Mouse (Mus musculus) gastrocnemius, postnatal 14 days (tissue): ENCODE results near the gene Slc6a12. TPM values are rescaled to one million over a fixed set of nuclear protein-coding genes. Genes with fewer than 3 reads are reported as not detected.

Source experiments
- DNase-seq: peaks from one replicate; pipeline ENCODE4 v3.0.0; 2021; ENCODE audit warnings: mixed read lengths
- intact Hi-C: fragments of 180-260 bp; cut with DNase I; formaldehyde crosslinking; loops from one replicate; pipeline ENCODE4 v1.15.1; 2025; ENCODE audit warnings: low total_unique reads
- microRNA-seq, 2 experiments: library from miRNA; unstranded; fragments of <30 nt; microRNA quantifications; one replicate each; pipeline ENCODE4 v1.2.0; 2021
- total RNA-seq, 2 experiments: library from RNA; stranded (reverse); gene quantifications; 2 replicates each; pipeline ENCODE4 v1.2.3; 2021

The Slc6a12 gene
- total RNA-seq, 2 experiments from 2014 or later = 0.29 to 0.69 TPM

- intact Hi-C loops = no loop called here
- DNase-seq = no peak
Measured at GRCm38 (mm10) chr6:121401140-121401539, 58.3 kb downstream of the Slc6a12 start.

GRCm38 (mm10) chr6:121401826-121402660, 59.2 kb downstream of the Slc6a12 start:
- no peak for DNase-seq
- intact Hi-C loops = no loop called here

GRCm38 (mm10) chr6:121402661-121403244, 59.9 kb downstream of the Slc6a12 start:
- DNase-seq = no peak
- intact Hi-C loops = no loop called here

GRCm38 (mm10) chr6:121405311-121405710, 62.4 kb downstream of the Slc6a12 start:
- intact Hi-C loops = no loop called here
- DNase-seq = no peak

DNA sequence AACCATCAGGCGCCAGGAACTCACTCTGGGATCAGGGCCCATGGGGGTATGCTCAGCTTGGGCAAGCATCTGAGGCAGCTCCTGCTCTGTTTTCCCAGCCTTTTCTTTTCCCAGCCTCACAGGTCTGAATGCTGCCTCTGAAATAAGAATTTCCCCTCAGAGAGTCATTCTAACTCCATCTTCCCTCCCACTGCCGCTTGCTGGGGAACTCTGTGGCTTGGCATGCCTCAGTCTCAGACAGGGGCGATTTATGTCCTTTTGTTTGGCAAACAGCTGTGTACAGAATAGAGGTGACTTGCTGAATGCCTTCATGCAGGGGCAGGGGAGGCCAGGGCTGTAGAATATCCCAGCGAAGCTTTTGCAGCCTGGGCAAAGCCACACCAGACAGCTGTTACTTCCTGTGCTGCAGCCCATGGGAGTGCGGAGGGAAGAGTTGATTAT, 64.7 kb downstream of the Slc6a12 start:
- peak; percentile 21 for DNase-seq
- intact Hi-C loops = no loop called here

DNA sequence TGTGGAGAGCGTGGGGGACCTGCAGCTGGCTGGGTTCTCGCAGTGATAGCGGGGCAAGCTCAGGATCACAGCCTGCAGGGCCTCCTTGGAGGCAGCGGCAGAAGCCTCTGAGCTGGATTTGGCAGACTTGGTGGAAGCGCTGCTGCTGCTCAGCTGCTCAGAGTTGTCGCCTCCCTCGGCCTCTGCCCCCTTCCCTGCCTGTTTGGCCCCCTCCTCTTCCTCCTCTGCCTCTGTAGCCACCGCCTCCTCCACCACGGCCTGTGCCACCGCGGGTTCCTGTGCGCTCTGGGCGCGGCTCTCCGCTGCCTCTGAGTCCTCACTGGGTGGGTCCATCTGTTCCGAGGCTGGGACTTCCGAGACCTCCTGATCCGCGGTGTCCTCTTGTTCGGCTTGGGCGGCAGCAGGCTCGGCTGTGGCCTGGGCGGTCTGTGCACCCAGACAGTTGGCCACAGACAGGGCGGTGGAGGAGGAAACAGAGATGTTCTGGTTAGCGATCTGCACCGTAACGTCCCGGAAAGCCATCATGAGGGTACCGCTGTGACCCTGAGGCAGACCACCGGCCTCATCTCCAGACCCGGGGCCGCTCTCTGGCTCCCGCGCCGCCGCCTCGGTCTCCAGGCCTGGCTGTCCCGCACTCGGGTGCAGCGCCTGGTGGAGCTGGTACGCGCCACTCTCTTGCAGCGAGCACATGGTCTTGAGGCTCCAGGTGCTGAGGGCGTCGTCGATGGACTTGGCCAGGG, 69.9 kb downstream of the Slc6a12 start:
- intact Hi-C loops = no loop called here
- DNase-seq = peak; percentile 25

Small RNA genes lying within 50 kb of the gene (microRNA-seq; reads per million reads assigned to microRNA genes)
- 0 reads per million in 2 experiments for gene Gm24855

Other genes starting within 250 kb of the Slc6a12 start
- gene Mical3, start 212.1 kb upstream of the Slc6a12 start, total RNA-seq = 10 to 100 TPM; 45.6 to 53.0 TPM
- gene Pex26, start 159.4 kb upstream of the Slc6a12 start, total RNA-seq = 1 to 10 TPM; 2.7 to 3.5 TPM
- gene Tuba8, start 132.4 kb upstream of the Slc6a12 start, total RNA-seq = 100 to 1,000 TPM; 149 to 227 TPM
- under 1 TPM; 0.47 to 0.78 TPM for gene Usp18, start 97.2 kb upstream of the Slc6a12 start, total RNA-seq
- gene Slc6a13, start 42.8 kb upstream of the Slc6a12 start, total RNA-seq = 1 to 10 TPM; 1.4 to 2.1 TPM
- 1 to 10 TPM; 1.9 to 2.5 TPM for gene Iqsec3, start 130.6 kb downstream of the Slc6a12 start, total RNA-seq